Mouse (Mus musculus) left cerebral cortex, adult 2 months (tissue): ENCODE data around the gene Rab5a. TPM values are rescaled to one million over a fixed set of nuclear protein-coding genes. Genes with fewer than 3 reads are reported as not detected.
A peak's percentile ranks its signal among the peaks of the same experiment; 100 is the strongest.

Experiments used
- DNase-seq, 2 experiments: peaks; one replicate each; pipeline ENCODE4 v3.0.0; 2021 to 2022; ENCODE audit warnings: low spot score in 2 of 2, mixed read lengths in 1 of 2; ENCODE audit errors: extremely low spot score in 1 of 2
- H3K27ac ChIP-seq: fragments of 200-600 bp; 2 replicates; pipeline ENCODE4 v1.8.1; 2022
- H3K4me3 ChIP-seq: fragments of 200-600 bp; 2 replicates; pipeline ENCODE4 v1.8.1; 2022
- CTCF ChIP-seq: fragments of 200-600 bp; IDR thresholded peaks from 2 replicates; pipeline ENCODE4 v1.8.1; 2022; ENCODE audit warnings: antibody characterized with exemption, mild to moderate bottlenecking, moderate library complexity
- intact Hi-C: fragments of 180-260 bp; cut with DNase I; formaldehyde crosslinking; loops from one replicate; pipeline ENCODE4 v1.15.1; 2025
- total RNA-seq, 2 experiments: library from RNA; stranded (reverse); gene quantifications; 2 replicates each; pipeline ENCODE4 v1.2.3; 2021

The Rab5a gene
- total RNA-seq, 2 experiments from 2014 or later = 117 to 125 TPM

GRCm38 (mm10) chr17:53551306-53552299, 72.6 kb downstream of the Rab5a start:
- no peak for DNase-seq
- Histone ChIP-seq H3K27ac (no peak overlapping the region), H3K4me3 (no peak overlapping the region)
- no peak for TF ChIP-seq CTCF
- intact Hi-C loops = no loop called here

- Histone ChIP-seq H3K4me3 (no peak overlapping the region), H3K27ac (no peak overlapping the region)
- peak; percentile 50 for TF ChIP-seq CTCF
- DNase-seq = no peak
- intact Hi-C loops = no loop called here
Measured at GRCm38 (mm10) chr17:53554088-53554487, 75.1 kb downstream of the Rab5a start.

GRCm38 (mm10) chr17:53554813-53555212, 75.8 kb downstream of the Rab5a start:
- Histone ChIP-seq H3K27ac (no peak overlapping the region), H3K4me3 (no peak overlapping the region)
- no peak for DNase-seq
- TF ChIP-seq CTCF = no peak
- intact Hi-C loops = no loop called here

Other genes with a start within 250 kb of the Rab5a start
- gene Efhb, start 15.9 kb upstream of the Rab5a start, total RNA-seq = under 1 TPM; 0.11 to 0.26 TPM
- not detected for gene Pp2d1, start 60.2 kb downstream of the Rab5a start, total RNA-seq
- gene Kat2b, start 87.6 kb downstream of the Rab5a start, total RNA-seq = 10 to 100 TPM; 17.1 to 18.4 TPM
- under 1 TPM in 1 of 2 experiments, not detected in 1; 0.12 TPM for gene Sgo1, start 210.1 kb downstream of the Rab5a start, total RNA-seq